Mouse (Mus musculus) midbrain, embryonic 16.5 days (tissue): ENCODE results near the gene Ifngr2. TPM values are rescaled to one million over a fixed set of nuclear protein-coding genes. Genes with fewer than 3 reads are reported as not detected.
A peak's percentile ranks its signal among the peaks of the same experiment; 100 is the strongest.

Experiments
- ATAC-seq: fragments of 200-750 bp; cut with Nextera tagmentation; 2 replicates; pipeline ENCODE4 v1.8.0; 2017; ENCODE audit warnings: moderate TSS enrichment
- H3K27ac ChIP-seq: fragments of 300-500 bp; sonication (generic); 2 replicates; pipeline ENCODE4 v1.5.1; 2014; ENCODE audit warnings: mild to moderate bottlenecking, low read length, mixed read lengths
- H3K27me3 ChIP-seq: fragments of 300-500 bp; sonication (generic); 2 replicates; pipeline ENCODE4 v1.6.1; 2014; ENCODE audit warnings: low read depth, low read length, mixed read lengths; ENCODE audit not compliant: control insufficient read depth, insufficient read depth
- H3K36me3 ChIP-seq: fragments of 300-500 bp; sonication (generic); 2 replicates; pipeline ENCODE4 v1.6.1; 2014; ENCODE audit warnings: mild to moderate bottlenecking, low read length, moderate library complexity, mixed read lengths; ENCODE audit not compliant: control insufficient read depth, insufficient read depth
- H3K4me1 ChIP-seq: fragments of 300-500 bp; sonication (generic); 2 replicates; pipeline ENCODE4 v1.6.1; 2014; ENCODE audit warnings: mild to moderate bottlenecking, low read length, mixed read lengths; ENCODE audit not compliant: control insufficient read depth, insufficient read depth
- H3K4me2 ChIP-seq: fragments of 300-500 bp; sonication (generic); 2 replicates; pipeline ENCODE4 v1.6.1; 2014; ENCODE audit warnings: mild to moderate bottlenecking, low read length, mixed read lengths
- H3K4me3 ChIP-seq: fragments of 300-500 bp; sonication (generic); 2 replicates; pipeline ENCODE4 v1.5.1; 2014; ENCODE audit warnings: low read depth, mild to moderate bottlenecking, low read length, moderate library complexity, mixed read lengths
- H3K9ac ChIP-seq: fragments of 300-500 bp; sonication (generic); 2 replicates; pipeline ENCODE4 v1.6.1; 2014; ENCODE audit warnings: low read depth, low read length, mixed read lengths
- H3K9me3 ChIP-seq: fragments of 300-500 bp; sonication (generic); replicated peaks from 2 replicates; pipeline ENCODE4 v1.6.1; 2014; ENCODE audit warnings: mild to moderate bottlenecking, low read length, mixed read lengths; ENCODE audit not compliant: control insufficient read depth, poor library complexity, severe bottlenecking
- WGBS: fragments of 180-500 bp; shearing (Covaris S2); extraction: QIAGEN DNeasy Blood & Tissue Kit; methylation state at CpG from one replicate; pipeline ENCODE4 v1.1.7; 2014; 5-methylcytosine and 5-hydroxymethylcytosine counted together
- polyA plus RNA-seq: library from polyadenylated mRNA; unstranded; fragments of >200 nt; fragmentation: Nextera tagmentation; extraction: Ambion mirVana; gene quantifications from 2 replicates; pipeline ENCODE4 v1.2.1, GENCODE M21; 2015

Ifngr2 gene
- polyA plus RNA-seq, 1 experiment from 2014 or later, result 125 TPM

DNA sequence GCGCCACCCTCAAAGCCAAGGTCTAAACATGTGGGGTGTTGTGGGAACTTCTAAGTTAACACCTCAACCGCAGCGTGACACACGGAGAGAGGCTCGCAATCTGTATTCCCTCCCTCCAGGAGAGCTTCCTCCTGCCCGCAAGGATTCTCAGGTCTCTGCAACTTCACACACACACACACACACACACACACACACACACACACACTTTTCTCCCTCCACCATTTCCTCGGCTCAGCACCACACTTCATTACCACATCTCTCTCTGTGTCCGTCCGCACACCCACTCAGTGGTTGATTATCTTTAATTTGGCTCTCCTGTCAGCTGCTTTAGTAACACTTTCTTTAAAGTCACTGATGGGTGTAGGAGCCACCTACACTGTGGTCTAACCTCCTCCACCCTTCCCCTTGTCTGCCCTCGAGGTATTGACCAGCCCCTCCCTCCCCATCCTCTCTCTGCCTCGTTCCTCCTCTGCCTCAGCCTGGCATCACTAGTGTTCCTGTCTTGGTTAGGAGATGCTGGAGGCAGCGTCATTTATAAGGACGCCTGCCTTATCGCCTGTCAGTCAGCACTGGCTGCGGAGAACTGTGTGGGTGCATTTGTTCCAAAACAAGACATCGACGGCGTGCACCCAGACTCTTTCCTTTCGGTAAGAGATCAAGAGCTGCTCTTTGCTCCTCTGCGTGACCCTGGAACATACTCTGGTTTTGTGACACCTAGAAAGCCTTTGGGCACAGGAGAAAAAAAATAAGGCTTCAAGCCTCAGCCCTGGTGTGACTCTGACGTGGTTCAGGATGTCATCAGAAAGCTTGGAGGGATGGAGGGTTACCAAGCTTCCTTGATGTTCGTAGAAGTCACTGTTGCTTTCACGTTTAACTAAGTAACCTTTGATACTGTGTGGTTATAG lies 13.5 kb upstream of the Ifngr2 start:
- no peaks in the 10 kb centered on the region for H3K36me3 ChIP-seq
- no peak for ATAC-seq
- H3K9ac ChIP-seq, result no peak overlapping the region
- no peaks in the 10 kb centered on the region for H3K27me3 ChIP-seq
- H3K9me3 ChIP-seq, result no peaks in the 10 kb centered on the region
- 80% methylated on average over 23 of the region's 23 CpGs for WGBS
- H3K4me2 ChIP-seq, result no peak overlapping the region
- H3K4me3 ChIP-seq, result no peak overlapping the region
- H3K4me1 ChIP-seq, result no peaks in the 10 kb centered on the region
- no peak overlapping the region for H3K27ac ChIP-seq

DNA sequence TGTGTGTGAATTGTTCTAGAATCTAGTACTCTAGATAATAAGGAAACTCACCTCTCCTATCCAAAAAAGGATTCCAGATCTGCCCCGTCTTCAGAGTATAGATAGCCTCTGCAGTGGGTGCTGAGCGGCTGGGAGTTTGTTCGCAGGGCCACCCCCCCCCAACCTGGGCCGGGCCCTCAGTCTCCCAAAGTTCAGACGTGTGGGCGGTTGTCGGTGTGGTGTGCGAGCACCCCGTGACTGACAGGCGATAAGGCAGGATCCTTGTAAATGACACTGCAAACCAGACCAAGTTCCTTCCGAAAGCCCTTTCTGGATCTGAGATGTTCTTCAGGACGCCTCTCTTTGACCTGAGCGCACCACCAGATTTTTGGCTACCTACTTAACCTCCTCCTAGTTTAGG lies 12.4 kb upstream of the Ifngr2 start:
- no peak for ATAC-seq
- Histone ChIP-seq H3K27me3 (no peaks in the 10 kb centered on the region), H3K36me3 (no peaks in the 10 kb centered on the region), H3K9me3 (no peaks in the 10 kb centered on the region), H3K9ac (no peak overlapping the region), H3K27ac (no peak overlapping the region), H3K4me1 (no peaks in the 10 kb centered on the region), H3K4me3 (no peak overlapping the region), H3K4me2 (no peak overlapping the region)
- 56% methylated on average over 13 of the region's 13 CpGs for WGBS

GRCm38 (mm10) chr16:91534888-91535287 lies 12.0 kb upstream of the Ifngr2 start:
- H3K4me3 ChIP-seq, result no peak overlapping the region
- no peaks in the 10 kb centered on the region for H3K27me3 ChIP-seq
- no peak for ATAC-seq
- 86% methylated on average over 6 of the region's 6 CpGs for WGBS
- H3K4me1 ChIP-seq, result no peaks in the 10 kb centered on the region
- no peak overlapping the region for H3K4me2 ChIP-seq
- H3K9ac ChIP-seq, result no peak overlapping the region
- no peak overlapping the region for H3K27ac ChIP-seq
- H3K9me3 ChIP-seq, result no peaks in the 10 kb centered on the region
- H3K36me3 ChIP-seq, result no peaks in the 10 kb centered on the region

- Histone ChIP-seq H3K4me3 (no peak overlapping the region), H3K4me1 (peaks cover 2% of the 10 kb centered on the region; the same call in 1 of the 2 replicates), H3K36me3 (no peaks in the 10 kb centered on the region), H3K9me3 (no peaks in the 10 kb centered on the region), H3K27me3 (no peaks in the 10 kb centered on the region), H3K4me2 (no peak overlapping the region), H3K27ac (no peak overlapping the region), H3K9ac (no peak overlapping the region)
- WGBS, result 88% methylated on average over 6 of the region's 6 CpGs
- ATAC-seq, result no peak
Measured at GRCm38 (mm10) chr16:91536372-91536771, 10.5 kb upstream of the Ifngr2 start.

GRCm38 (mm10) chr16:91537065-91537464 lies 9.8 kb upstream of the Ifngr2 start:
- WGBS, result 73% methylated on average over 3 of the region's 3 CpGs
- no peak overlapping the region for H3K9ac ChIP-seq
- H3K27ac ChIP-seq, result no peak overlapping the region
- H3K4me1 ChIP-seq, result peaks cover 3% of the 10 kb centered on the region; the same call in 1 of the 2 replicates
- no peaks in the 10 kb centered on the region for H3K27me3 ChIP-seq
- no peaks in the 10 kb centered on the region for H3K9me3 ChIP-seq
- ATAC-seq, result no peak
- H3K4me3 ChIP-seq, result no peak overlapping the region
- no peak overlapping the region for H3K4me2 ChIP-seq
- H3K36me3 ChIP-seq, result no peaks in the 10 kb centered on the region

GRCm38 (mm10) chr16:91538051-91538450 lies 8.8 kb upstream of the Ifngr2 start:
- no peaks in the 10 kb centered on the region for H3K36me3 ChIP-seq
- 79% methylated on average over 6 of the region's 6 CpGs for WGBS
- no peak overlapping the region for H3K27ac ChIP-seq
- no peak for ATAC-seq
- H3K4me3 ChIP-seq, result no peak overlapping the region
- H3K9ac ChIP-seq, result no peak overlapping the region
- H3K4me2 ChIP-seq, result no peak overlapping the region
- peaks cover 3% of the 10 kb centered on the region; the same call in 1 of the 2 replicates for H3K4me1 ChIP-seq
- no peaks in the 10 kb centered on the region for H3K27me3 ChIP-seq
- no peaks in the 10 kb centered on the region for H3K9me3 ChIP-seq

GRCm38 (mm10) chr16:91538513-91538912 lies 8.4 kb upstream of the Ifngr2 start:
- Histone ChIP-seq H3K4me2 (no peak overlapping the region), H3K9me3 (no peaks in the 10 kb centered on the region), H3K27ac (no peak overlapping the region), H3K36me3 (no peaks in the 10 kb centered on the region), H3K9ac (no peak overlapping the region), H3K4me1 (peaks cover 3% of the 10 kb centered on the region; the same call in 1 of the 2 replicates), H3K27me3 (no peaks in the 10 kb centered on the region), H3K4me3 (no peak overlapping the region)
- no peak for ATAC-seq
- WGBS, result 80% methylated on average over 9 of the region's 9 CpGs

GRCm38 (mm10) chr16:91541573-91542081 lies 5.2 kb upstream of the Ifngr2 start:
- WGBS, result 29% methylated on average over 10 of the region's 10 CpGs
- peak; percentile 66 for ATAC-seq
- no peaks in the 10 kb centered on the region for H3K9me3 ChIP-seq
- H3K27ac ChIP-seq, result 0 out of 2 replicates have a peak overlapping the region, but pooled peaks have one; percentile 1
- no peaks in the 10 kb centered on the region for H3K36me3 ChIP-seq
- H3K4me1 ChIP-seq, result peaks cover 3% of the 10 kb centered on the region; the same call in 1 of the 2 replicates
- H3K4me3 ChIP-seq, result no peak overlapping the region
- H3K27me3 ChIP-seq, result no peaks in the 10 kb centered on the region
- H3K9ac ChIP-seq, result no peak overlapping the region; the same call in 1 of the 2 replicates
- peak overlapping the region; percentile 44 for H3K4me2 ChIP-seq

- ATAC-seq, result no peak
- 97% methylated on average over 1 of the region's 1 CpGs for WGBS
Measured at GRCm38 (mm10) chr16:91543619-91544018, 3.3 kb upstream of the Ifngr2 start.

More at GRCm38 (mm10) chr16:91543619-91544018, 3.3 kb upstream of the Ifngr2 start:
- Histone ChIP-seq H3K9me3 (no peaks in the 10 kb centered on the region), H3K27me3 (no peaks in the 10 kb centered on the region), H3K36me3 (no peaks in the 10 kb centered on the region), H3K27ac (no peak overlapping the region), H3K4me2 (no peak overlapping the region), H3K4me3 (no peak overlapping the region), H3K4me1 (peaks cover 13% of the 10 kb centered on the region), H3K9ac (no peak overlapping the region)
